Mouse (Mus musculus) MEL (cell line): Measurements from ENCODE around the gene Mfsd4b2. TPM values are rescaled to one million over a fixed set of nuclear protein-coding genes. Genes with fewer than 3 reads are reported as not detected.

ENCODE experiments used
- DNase-seq: peaks from one replicate; pipeline ENCODE4 v3.0.0; 2011; ENCODE audit warnings: low read depth, low spot score
- H3K27ac ChIP-seq: 2 replicates; pipeline ENCODE4 v1.5.1; 2012; ENCODE audit warnings: low read depth, mild to moderate bottlenecking, control low read depth, low read length, moderate library complexity; ENCODE audit not compliant: control insufficient read depth
- H3K27me3 ChIP-seq, 2 experiments: fragments of 150-350 bp in 1 of 2; sonication (generic) in 1 of 2; 2 replicates each; pipeline ENCODE4 v1.6.1; 2012; ENCODE audit warnings: low read length in 2 of 2, mild to moderate bottlenecking in 2 of 2, improper control_type of control experiment in 1 of 2, moderate library complexity in 1 of 2; ENCODE audit not compliant: insufficient read depth in 2 of 2, control insufficient read depth in 1 of 2
- H3K36me3 ChIP-seq, 2 experiments: 2 replicates each; pipeline ENCODE4 v1.6.1; 2012 to 2014; ENCODE audit warnings: low read length in 2 of 2, improper control_type of control experiment in 1 of 2, inconsistent platforms in 1 of 2, mild to moderate bottlenecking in 1 of 2; ENCODE audit not compliant: insufficient read depth in 2 of 2, control insufficient read depth in 1 of 2
- H3K4me1 ChIP-seq, 2 experiments: fragments of 150-350 bp in 1 of 2; sonication (generic) in 1 of 2; 2 replicates each; pipeline ENCODE4 v1.6.1; 2012; ENCODE audit warnings: low read length in 2 of 2, improper control_type of control experiment in 1 of 2, mild to moderate bottlenecking in 1 of 2; ENCODE audit not compliant: insufficient read depth in 2 of 2, control insufficient read depth in 1 of 2
- H3K4me3 ChIP-seq, 2 experiments: fragments of 150-350 bp in 1 of 2; sonication (generic) in 1 of 2; 2 replicates each; pipeline ENCODE4 v1.5.1; 2012; ENCODE audit warnings: low read depth in 2 of 2, low read length in 2 of 2, mild to moderate bottlenecking in 2 of 2, moderate library complexity in 2 of 2, control low read depth in 1 of 2, improper control_type of control experiment in 1 of 2; ENCODE audit not compliant: control insufficient read depth in 1 of 2, insufficient read depth in 1 of 2
- H3K79me2 ChIP-seq: 2 replicates; pipeline ENCODE4 v1.6.1; 2012; ENCODE audit warnings: mild to moderate bottlenecking, low read length, moderate library complexity; ENCODE audit not compliant: control insufficient read depth, poor library complexity, insufficient read depth
- H3K9ac ChIP-seq: 2 replicates; pipeline ENCODE4 v1.6.1; 2012; ENCODE audit warnings: low read depth, mild to moderate bottlenecking, control low read depth, low read length, moderate library complexity; ENCODE audit not compliant: control insufficient read depth, poor library complexity, severe bottlenecking
- H3K9me3 ChIP-seq: fragments of 150-350 bp; sonication (generic); replicated peaks from 2 replicates; pipeline ENCODE4 v1.6.1; 2012; ENCODE audit warnings: mild to moderate bottlenecking, low read length, improper control_type of control experiment, moderate library complexity; ENCODE audit not compliant: insufficient read depth
- CHD1 ChIP-seq: IDR thresholded peaks from 2 replicates; pipeline ENCODE4 v1.6.1; 2012; ENCODE audit warnings: low read depth, mild to moderate bottlenecking, inconsistent platforms, low read length, improper control_type of control experiment
- CHD2 ChIP-seq: IDR thresholded peaks from 2 replicates; pipeline ENCODE4 v1.6.1; 2011; ENCODE audit warnings: low read length, improper control_type of control experiment
- E2F4 ChIP-seq: IDR thresholded peaks from 2 replicates; pipeline ENCODE4 v1.6.1; 2011; ENCODE audit warnings: low read depth, low read length, improper control_type of control experiment, borderline replicate concordance
- EP300 ChIP-seq, 2 experiments: IDR thresholded peaks; 2 replicates each; pipeline ENCODE4 v1.6.1; 2011; ENCODE audit warnings: improper control_type of control experiment in 2 of 2, low read length in 2 of 2, low read depth in 1 of 2, mild to moderate bottlenecking in 1 of 2
- ETS1 ChIP-seq: IDR thresholded peaks from 2 replicates; pipeline ENCODE4 v1.6.1; 2012; ENCODE audit warnings: low read depth, mild to moderate bottlenecking, inconsistent platforms, low read length, improper control_type of control experiment, moderate library complexity
- GATA1 ChIP-seq: IDR thresholded peaks from 2 replicates; pipeline ENCODE4 v1.6.1; 2011; ENCODE audit warnings: low read depth, low read length, improper control_type of control experiment
- HCFC1 ChIP-seq: IDR thresholded peaks from 2 replicates; pipeline ENCODE4 v1.6.1; 2012; ENCODE audit warnings: low read depth, mild to moderate bottlenecking, inconsistent platforms, low read length, improper control_type of control experiment, moderate library complexity
- MEF2A ChIP-seq: IDR thresholded peaks from 2 replicates; pipeline ENCODE4 v1.6.1; 2014; ENCODE audit warnings: low read depth, mild to moderate bottlenecking, inconsistent platforms, low read length, improper control_type of control experiment; ENCODE audit not compliant: poor library complexity, insufficient replicate concordance, severe bottlenecking; ENCODE audit errors: extremely low read depth
- MXI1 ChIP-seq: IDR thresholded peaks from 2 replicates; pipeline ENCODE4 v1.6.1; 2011; ENCODE audit warnings: mild to moderate bottlenecking, low read depth, low read length, improper control_type of control experiment
- MYB ChIP-seq: IDR thresholded peaks from 2 replicates; pipeline ENCODE4 v1.6.1; 2011; ENCODE audit warnings: mild to moderate bottlenecking, low read depth, low read length, improper control_type of control experiment
- NELFE ChIP-seq: IDR thresholded peaks from 2 replicates; pipeline ENCODE4 v1.6.1; 2011; ENCODE audit warnings: low read depth, low read length, improper control_type of control experiment
- NRF1 ChIP-seq: IDR thresholded peaks from 2 replicates; pipeline ENCODE4 v1.6.1; 2014; ENCODE audit warnings: low read depth, mild to moderate bottlenecking, inconsistent platforms, low read length, improper control_type of control experiment, moderate library complexity; ENCODE audit not compliant: poor library complexity, insufficient read depth, severe bottlenecking
- POLR2A ChIP-seq, 2 experiments: IDR thresholded peaks; 2 replicates each; pipeline ENCODE4 v1.6.1; 2011 to 2012; ENCODE audit warnings: low read length in 2 of 2, mild to moderate bottlenecking in 2 of 2, control low read depth in 1 of 2, improper control_type of control experiment in 1 of 2, low read depth in 1 of 2, moderate library complexity in 1 of 2; ENCODE audit not compliant: control insufficient read depth in 1 of 2, insufficient read depth in 1 of 2, poor library complexity in 1 of 2
- POLR2AphosphoS2 ChIP-seq: IDR thresholded peaks from 2 replicates; pipeline ENCODE4 v1.6.1; 2011; ENCODE audit warnings: low read length, improper control_type of control experiment
- POLR2AphosphoS5 ChIP-seq: IDR thresholded peaks from 2 replicates; pipeline ENCODE4 v1.6.1; 2012; ENCODE audit warnings: low read depth, borderline replicate concordance, mild to moderate bottlenecking, inconsistent platforms, low read length, moderate library complexity, mixed read lengths
- RAD21 ChIP-seq: IDR thresholded peaks from 2 replicates; pipeline ENCODE4 v1.6.1; 2011; ENCODE audit warnings: mild to moderate bottlenecking, low read depth, low read length, improper control_type of control experiment
- SIN3A ChIP-seq: IDR thresholded peaks from 2 replicates; pipeline ENCODE4 v1.6.1; 2012; ENCODE audit warnings: low read length, improper control_type of control experiment, inconsistent platforms
- SMC3 ChIP-seq: IDR thresholded peaks from 2 replicates; pipeline ENCODE4 v1.6.1; 2011; ENCODE audit warnings: low read depth, low read length, improper control_type of control experiment
- TAL1 ChIP-seq: IDR thresholded peaks from 2 replicates; pipeline ENCODE4 v1.6.1; 2012; ENCODE audit warnings: mild to moderate bottlenecking, inconsistent platforms, low read length, moderate library complexity, mixed read lengths
- TCF12 ChIP-seq: IDR thresholded peaks from 2 replicates; pipeline ENCODE4 v1.6.1; 2014; ENCODE audit warnings: low read depth, mild to moderate bottlenecking, inconsistent platforms, low read length, improper control_type of control experiment, moderate library complexity
- UBTF ChIP-seq: IDR thresholded peaks from 2 replicates; pipeline ENCODE4 v1.6.1; 2012; ENCODE audit warnings: low read depth, mild to moderate bottlenecking, inconsistent platforms, low read length, improper control_type of control experiment, moderate library complexity, borderline replicate concordance; ENCODE audit not compliant: insufficient read depth
- USF1 ChIP-seq: IDR thresholded peaks from 2 replicates; pipeline ENCODE4 v1.6.1; 2014; ENCODE audit warnings: low read depth, mild to moderate bottlenecking, inconsistent platforms, low read length, improper control_type of control experiment, moderate library complexity
- USF2 ChIP-seq, 2 experiments: IDR thresholded peaks; 2 replicates each; pipeline ENCODE4 v1.6.1; 2011 to 2012; ENCODE audit warnings: improper control_type of control experiment in 2 of 2, low read length in 2 of 2, borderline replicate concordance in 1 of 2, inconsistent platforms in 1 of 2, low read depth in 1 of 2, mild to moderate bottlenecking in 1 of 2; ENCODE audit not compliant: insufficient read depth in 1 of 2
- ZKSCAN1 ChIP-seq: IDR thresholded peaks from 2 replicates; pipeline ENCODE4 v1.6.1; 2012; ENCODE audit warnings: low read depth, mild to moderate bottlenecking, inconsistent platforms, low read length, improper control_type of control experiment, moderate library complexity
- ZMIZ1 ChIP-seq: IDR thresholded peaks from 2 replicates; pipeline ENCODE4 v1.6.1; 2012; ENCODE audit warnings: low read depth, mild to moderate bottlenecking, inconsistent platforms, low read length, improper control_type of control experiment, moderate library complexity
- polyA plus RNA-seq, 2 experiments: library from polyadenylated mRNA; stranded (reverse) in 1 of 2; unstranded in 1 of 2; fragments of >175 nt in 1 of 2; fragments of >200 nt in 1 of 2; gene quantifications; 2 replicates each; pipeline versions ENCODE4 v1.2.1 to v1.2.4; 2012; ENCODE audit warnings: low replicate concordance in 2 of 2, low read depth in 1 of 2; ENCODE audit not compliant: insufficient read length in 2 of 2, insufficient read depth in 1 of 2, missing spikeins in 1 of 2
- total RNA-seq: library from RNA; depleted of rRNA; stranded (reverse); fragments of 300-350 nt; gene quantifications from 2 replicates; pipeline ENCODE4 v1.2.3, GENCODE M21; 2012

Mfsd4b2 gene
- total and polyA plus RNA-seq, 3 experiments = not detected

GRCm38 (mm10) chr10:39961906-39962305 is 35.2 kb upstream of the Mfsd4b2 start:
- H3K4me1 ChIP-seq = peaks cover 0 to 6% of the 10 kb centered on the region in 2 experiments; a peak in 2 of 4 replicates
- H3K36me3 ChIP-seq = peaks cover 0 to 5% of the 10 kb centered on the region in 2 experiments; a peak in 2 of 4 replicates
- DNase-seq = peak; percentile 71
- H3K9me3 ChIP-seq = no peaks in the 10 kb centered on the region
- no peaks in the 10 kb centered on the region for H3K27me3 ChIP-seq
- H3K27ac ChIP-seq = no peak overlapping the region
- TF ChIP-seq POLR2AphosphoS2 = no peak
- no peak for TF ChIP-seq ZKSCAN1
- TF ChIP-seq USF1 = no peak
- TF ChIP-seq RAD21 = no peak
- no peak for TF ChIP-seq CHD1
- no peak for TF ChIP-seq POLR2A (IDR thresholded peaks at IDR 0.05; ENCODE audit: control insufficient read depth in 1 of 2, insufficient read depth in 1 of 2, low read depth in 1 of 2, low read length in 2 of 2, poor library complexity in 1 of 2)
- peak; percentile 58 to 65; a peak in 3 of 4 replicates for TF ChIP-seq EP300 (IDR thresholded peaks at IDR 0.05; ENCODE audit: low read depth in 1 of 2, low read length in 2 of 2)
- no peak for TF ChIP-seq NELFE
- no peak for TF ChIP-seq NRF1
- no peak for TF ChIP-seq CHD2
- peak; percentile 70 for TF ChIP-seq ETS1
- TF ChIP-seq MEF2A = no peak
- TF ChIP-seq ZMIZ1 = no peak
- 0 out of 2 replicates have a peak, but pooled peaks have one; percentile 32 for TF ChIP-seq GATA1
- TF ChIP-seq SIN3A = no peak
- no peak for TF ChIP-seq UBTF
- no peak for TF ChIP-seq HCFC1
- TF ChIP-seq POLR2AphosphoS5 = no peak
- no peak for TF ChIP-seq MXI1
- peak; percentile 73 for TF ChIP-seq TAL1
- no peak for TF ChIP-seq E2F4
- no peak for TF ChIP-seq SMC3
- peak; percentile 83 for TF ChIP-seq TCF12
- TF ChIP-seq USF2 (IDR thresholded peaks at IDR 0.05; ENCODE audit: borderline replicate concordance in 1 of 2, insufficient read depth in 1 of 2, low read depth in 1 of 2, low read length in 2 of 2) = no peak
- TF ChIP-seq MYB = no peak
- H3K4me3 ChIP-seq = no peak overlapping the region
- H3K9ac ChIP-seq = no peak overlapping the region
- H3K79me2 ChIP-seq = no peaks in the 10 kb centered on the region
